Mouse (Mus musculus) adipose tissue, adult 10 weeks (tissue): ENCODE measurements around the gene Fem1b. TPM values are rescaled to one million over a fixed set of nuclear protein-coding genes. Genes with fewer than 3 reads are reported as not detected.

Experiments used
- polyA plus RNA-seq: library from polyadenylated mRNA; stranded (reverse); fragments of 350-450 nt; fragmentation: Illumina TruSeq; extraction: RNeasy Lipid Tissue Mini Kit (QIAGEN cat#74804); gene quantifications from one replicate; pipeline ENCODE4 v1.2.3, GENCODE M21; 2014; ENCODE audit warnings: low read depth, low replicate concordance

Fem1b gene
- polyA plus RNA-seq, result 13.5 TPM

GRCm38 (mm10) chr9:62811516-62812121 is at the start of gene Fem1b:
TSS of gene Fem1b (minus strand) at chr9:62811934.

GRCm38 (mm10) chr9:62857719-62858261 is 46.1 kb upstream of the Fem1b start, which contains the start of gene Calml4:
TSS of gene Calml4 (plus strand) at chr9:62858080.

GRCm38 (mm10) chr9:62838506-62839171 is 26.9 kb upstream of the Fem1b start, which contains the start of gene Cln6:
TSS of gene Cln6 (plus strand) at chr9:62838785.

Other genes with a start within 250 kb of the Fem1b start
- 2.7 TPM for gene Itga11, start 134.1 kb downstream of the Fem1b start, polyA plus RNA-seq
- 25.7 TPM for gene Cln6, start 26.9 kb upstream of the Fem1b start, polyA plus RNA-seq
- gene Calml4, start 46.1 kb upstream of the Fem1b start, polyA plus RNA-seq, result 41.8 TPM
- 28.7 TPM for gene Pias1, start 176.0 kb upstream of the Fem1b start, polyA plus RNA-seq